Mouse (Mus musculus): ENCODE data around the gene Trmu.
A peak's percentile ranks its signal among the peaks of the same experiment; 100 is the strongest.

Gene Trmu

GRCm38 (mm10) chr15:85897113-85897512 is 18.0 kb downstream of the Trmu start:
- no peak for DNase-seq (ENCODE audit: low spot score)

- DNase-seq (ENCODE audit: low spot score) = no peak
Measured at GRCm38 (mm10) chr15:85899396-85899795, 20.3 kb downstream of the Trmu start.

GRCm38 (mm10) chr15:85900318-85900717 is 21.2 kb downstream of the Trmu start:
- no peak for DNase-seq (ENCODE audit: low spot score)

- no peak for DNase-seq (ENCODE audit: low spot score)
Measured at GRCm38 (mm10) chr15:85900801-85901200, 21.7 kb downstream of the Trmu start.

- no peak for DNase-seq (ENCODE audit: low spot score)
Measured at GRCm38 (mm10) chr15:85902505-85902904, 23.4 kb downstream of the Trmu start.

GRCm38 (mm10) chr15:85903826-85904225 is 24.7 kb downstream of the Trmu start:
- no peak for DNase-seq (ENCODE audit: low spot score)

GRCm38 (mm10) chr15:85908660-85909491 is 29.8 kb downstream of the Trmu start:
- DNase-seq (ENCODE audit: low spot score) = no peak

GRCm38 (mm10) chr15:85909492-85909829 is 30.3 kb downstream of the Trmu start:
- no peak for DNase-seq (ENCODE audit: low spot score)

DNA sequence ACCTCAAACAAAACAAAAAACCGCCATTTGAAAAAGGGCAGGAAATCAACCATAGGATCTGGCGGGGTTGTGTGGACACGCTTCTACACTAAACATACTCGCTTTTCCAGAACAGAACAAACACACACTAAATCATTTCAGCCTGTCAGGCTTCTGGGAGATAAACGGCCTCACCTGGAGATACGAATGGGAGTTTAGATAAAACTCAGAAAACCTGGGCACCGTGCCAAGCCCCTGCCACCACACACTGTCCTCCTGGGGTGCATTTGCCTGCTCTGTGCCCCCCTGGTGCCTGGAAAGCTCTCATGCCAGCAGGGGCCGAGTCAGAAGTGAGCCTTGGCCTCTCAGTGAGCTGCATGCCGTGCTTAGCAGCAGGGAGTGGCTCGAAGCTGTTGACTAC is 30.8 kb downstream of the Trmu start:
- DNase-seq (ENCODE audit: low spot score) = no peak

DNA sequence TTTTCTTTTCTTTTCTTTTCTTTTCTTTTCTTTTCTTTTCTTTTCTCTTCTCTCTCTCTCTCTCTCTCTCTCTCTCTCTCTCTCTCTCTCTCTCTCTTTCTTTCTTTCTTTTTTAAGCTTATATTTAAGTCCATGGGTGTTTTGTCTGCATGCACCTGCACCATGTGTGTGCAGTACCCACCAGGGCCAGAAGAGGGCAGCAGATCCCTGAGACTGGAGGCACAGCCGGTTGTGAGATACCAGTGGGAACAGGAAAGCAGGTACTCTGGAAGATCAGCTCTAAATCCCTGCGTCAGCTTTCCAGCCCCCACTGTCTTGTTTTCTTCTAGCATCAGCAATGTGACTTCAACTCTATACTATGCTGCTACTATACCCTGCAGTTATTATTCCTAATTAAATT is 34.5 kb downstream of the Trmu start:
- DNase-seq (ENCODE audit: low spot score) = peak; percentile 61

DNA sequence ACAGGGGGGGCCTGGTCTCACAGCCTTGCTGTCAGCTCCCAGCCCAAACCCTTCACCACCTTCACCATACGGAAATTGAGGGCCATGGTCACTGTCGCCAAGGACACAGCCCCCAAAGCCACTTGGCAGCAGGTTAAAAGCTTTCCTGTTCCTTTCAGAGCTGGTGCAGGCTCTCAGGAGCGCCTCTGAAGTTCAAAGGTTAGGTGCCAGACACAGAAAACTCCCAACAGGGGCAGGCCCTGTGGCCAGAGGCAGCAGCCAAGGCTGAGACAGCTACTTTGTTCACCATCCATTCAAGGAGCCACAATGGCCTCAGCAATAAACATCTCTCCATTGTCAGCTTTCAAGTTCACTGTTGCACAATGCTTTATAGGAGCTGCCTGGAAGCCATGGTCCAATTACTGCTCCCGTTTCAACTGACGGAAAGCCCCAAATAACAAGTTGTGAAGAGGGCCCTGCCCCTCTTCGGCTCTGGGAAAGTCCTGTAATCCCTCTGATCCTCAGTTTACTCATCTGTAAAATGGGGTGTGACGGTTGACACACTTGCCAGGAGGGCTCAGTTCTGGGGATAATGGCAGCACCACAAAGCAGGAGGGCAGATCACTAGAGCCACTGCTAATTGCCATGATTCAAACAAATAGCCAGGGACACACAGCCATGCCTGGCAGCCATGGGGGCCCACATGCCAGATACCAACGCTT is 40.2 kb downstream of the Trmu start:
- no peak for DNase-seq (ENCODE audit: low spot score)

DNA sequence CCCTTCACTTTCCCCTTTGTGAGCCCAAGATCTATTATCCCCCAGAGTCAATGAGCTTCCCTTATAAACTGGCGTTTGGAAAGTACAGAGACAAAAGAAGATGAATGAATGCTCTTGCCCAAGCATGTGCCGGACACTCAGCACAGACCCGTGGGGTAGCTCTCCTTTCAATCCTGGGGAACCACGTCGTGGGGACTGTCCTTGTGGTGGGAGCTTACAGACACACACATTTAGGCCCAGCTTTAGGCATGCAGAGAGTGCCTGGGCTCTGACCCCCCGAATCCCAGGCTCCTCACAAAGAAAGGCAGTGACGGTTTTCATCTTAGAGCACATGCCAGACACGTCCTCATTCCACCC is 40.8 kb downstream of the Trmu start:
- no peak for DNase-seq (ENCODE audit: low spot score)

- DNase-seq (ENCODE audit: low spot score) = no peak
Measured at GRCm38 (mm10) chr15:85921855-85922254, 42.7 kb downstream of the Trmu start.

GRCm38 (mm10) chr15:85928161-85928560 is 49.0 kb downstream of the Trmu start:
- no peak for DNase-seq (ENCODE audit: low spot score)

DNA sequence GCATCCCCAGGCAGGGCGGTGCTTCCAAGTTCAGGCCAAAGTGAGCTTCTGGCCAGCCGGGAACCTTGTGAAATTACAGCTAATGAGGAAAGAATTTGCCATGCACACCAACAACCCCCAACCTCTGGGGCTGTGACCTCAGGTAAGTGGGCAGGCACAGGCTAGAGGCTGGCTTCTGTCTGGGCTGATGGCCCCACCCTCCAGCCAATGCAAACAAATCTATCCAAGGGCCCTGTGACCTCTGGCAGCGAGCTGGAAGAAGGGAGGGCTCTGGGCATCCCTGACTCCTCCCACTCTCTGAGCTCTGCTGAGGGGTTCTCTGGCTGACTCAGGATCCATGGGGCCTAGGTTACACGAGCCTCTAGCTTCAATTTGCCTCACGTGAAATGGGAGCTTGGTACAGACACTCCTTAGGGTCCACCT is 56.5 kb downstream of the Trmu start:
- DNase-seq (ENCODE audit: low spot score) = no peak

Data from T-cell, adult 2 months (primary cell).